Mouse (Mus musculus): ENCODE data around the gene Gcgr. TPM values are rescaled to one million over a fixed set of nuclear protein-coding genes. Genes with fewer than 3 reads are reported as not detected.

Gene Gcgr
- polyA plus RNA-seq, 1 experiment from 2014 or later = 2.2 TPM

DNA sequence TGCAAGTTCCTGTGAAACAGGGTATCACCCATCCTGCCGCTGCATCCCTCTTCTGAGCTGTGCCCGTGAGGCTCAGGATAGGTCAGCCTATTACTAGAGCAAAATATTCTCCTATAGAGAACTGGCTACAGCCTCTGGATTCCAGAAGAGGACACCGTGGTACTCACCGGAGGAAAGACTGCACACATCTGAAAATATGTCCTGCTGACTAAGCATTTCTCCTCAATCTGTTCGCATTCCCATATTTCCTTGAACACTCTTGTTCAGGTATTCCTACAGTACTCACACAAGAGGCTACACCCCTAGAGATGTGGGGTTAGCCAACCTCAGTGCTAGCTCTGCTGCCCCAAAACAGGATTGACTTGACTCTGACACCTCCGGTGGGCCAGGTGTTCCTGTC, 37.8 kb downstream of the Gcgr start:
- Histone ChIP-seq H3K4me1 (ENCODE audit: control insufficient read depth, insufficient read depth, low read length) (peaks cover 11% of the 10 kb centered on the region), H3K4me3 (replicated peaks; ENCODE audit: low read length) (no peak overlapping the region), H3K4me2 (ENCODE audit: low read depth, low read length) (no peak overlapping the region), H3K9ac (ENCODE audit: low read length) (no peak overlapping the region), H3K9me3 (replicated peaks; ENCODE audit: control insufficient read depth, low read length) (no peaks in the 10 kb centered on the region), H3K27ac (ENCODE audit: low read length) (no peak overlapping the region), H3K36me3 (ENCODE audit: control insufficient read depth, insufficient read depth, low read length) (peaks cover 25% of the 10 kb centered on the region), H3K27me3 (ENCODE audit: control insufficient read depth, insufficient read depth, low read length) (no peaks in the 10 kb centered on the region)
- WGBS = 90% methylated on average over 6 of the region's 6 CpGs
- no peak for ATAC-seq (ENCODE audit: insufficient read depth, low FRiP score)

DNA sequence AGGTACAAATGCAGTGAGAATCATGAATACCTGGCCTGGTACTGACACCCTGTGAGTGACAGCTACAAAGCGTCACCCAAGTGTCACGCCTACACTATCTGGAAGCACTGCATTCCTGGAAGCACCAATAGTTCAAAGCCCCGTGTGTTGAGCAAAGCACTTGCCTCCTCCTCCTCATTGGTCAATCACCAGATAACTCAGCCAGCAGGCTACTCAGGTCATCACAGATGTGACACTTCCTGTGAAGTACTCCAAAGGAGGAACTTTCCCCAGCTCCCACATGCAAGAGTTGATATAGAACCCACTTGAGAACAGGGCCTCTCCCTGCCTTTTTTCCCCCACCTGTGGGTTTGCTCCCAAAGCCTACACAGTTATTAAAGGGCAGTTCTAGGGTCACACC, 40.6 kb downstream of the Gcgr start:
- 0 out of 2 replicates have a peak overlapping the region, but pooled peaks have one; percentile 34 for H3K27ac ChIP-seq (ENCODE audit: low read length)
- H3K9ac ChIP-seq (ENCODE audit: low read length) = peak overlapping the region; percentile 95
- WGBS = 54% methylated on average over 3 of the region's 3 CpGs
- no peaks in the 10 kb centered on the region for H3K9me3 ChIP-seq (replicated peaks; ENCODE audit: control insufficient read depth, low read length)
- peak overlapping the region; percentile 98 for H3K4me3 ChIP-seq (replicated peaks; ENCODE audit: low read length)
- peak overlapping the region; percentile 89 for H3K4me2 ChIP-seq (ENCODE audit: low read depth, low read length)
- no peaks in the 10 kb centered on the region for H3K27me3 ChIP-seq (ENCODE audit: control insufficient read depth, insufficient read depth, low read length)
- peaks cover 25% of the 10 kb centered on the region for H3K36me3 ChIP-seq (ENCODE audit: control insufficient read depth, insufficient read depth, low read length)
- ATAC-seq (ENCODE audit: insufficient read depth, low FRiP score) = no peak
- peaks cover 18% of the 10 kb centered on the region for H3K4me1 ChIP-seq (ENCODE audit: control insufficient read depth, insufficient read depth, low read length)

DNA sequence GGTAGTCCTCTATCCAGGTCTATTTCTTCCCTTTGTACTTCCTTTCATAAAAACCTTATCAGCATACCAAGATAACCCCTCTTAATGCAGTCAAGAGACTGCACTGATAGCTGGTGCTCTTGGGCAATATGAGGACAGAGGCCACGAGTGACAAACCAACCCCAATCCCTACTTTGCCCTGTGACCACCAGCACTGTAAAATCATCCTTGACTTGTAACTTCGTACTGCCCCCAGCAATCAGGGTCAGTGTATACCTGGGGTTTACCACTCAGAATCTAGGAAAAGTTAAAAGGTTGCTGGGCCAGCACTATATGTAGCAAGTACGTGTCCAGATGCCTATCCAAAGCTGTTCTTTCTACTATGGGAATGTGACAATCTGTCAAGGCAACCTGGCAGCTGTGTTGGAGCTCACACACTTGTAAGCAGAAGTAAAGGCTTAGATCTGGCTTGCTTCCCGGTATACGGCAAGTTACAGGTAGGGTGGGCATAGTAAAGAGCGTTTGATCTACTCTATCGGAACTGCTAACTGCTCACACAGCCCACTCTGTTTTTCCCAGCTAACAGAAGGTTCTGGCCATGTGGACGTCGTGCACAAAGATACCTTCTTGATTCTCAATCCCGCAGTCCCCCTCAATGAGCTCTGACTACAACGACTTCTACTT, 41.4 kb downstream of the Gcgr start:
- Histone ChIP-seq H3K27me3 (ENCODE audit: control insufficient read depth, insufficient read depth, low read length) (no peaks in the 10 kb centered on the region), H3K9ac (ENCODE audit: low read length) (peak overlapping the region; percentile 95), H3K4me1 (ENCODE audit: control insufficient read depth, insufficient read depth, low read length) (peaks cover 18% of the 10 kb centered on the region), H3K4me3 (replicated peaks; ENCODE audit: low read length) (peak overlapping the region; percentile 98), H3K27ac (ENCODE audit: low read length) (peak overlapping the region; percentile 90), H3K36me3 (ENCODE audit: control insufficient read depth, insufficient read depth, low read length) (peaks cover 22% of the 10 kb centered on the region), H3K9me3 (replicated peaks; ENCODE audit: control insufficient read depth, low read length) (no peaks in the 10 kb centered on the region), H3K4me2 (ENCODE audit: low read depth, low read length) (peak overlapping the region; percentile 89)
- ATAC-seq (ENCODE audit: insufficient read depth, low FRiP score) = no peak
- 5% methylated on average over 11 of the region's 11 CpGs for WGBS

DNA sequence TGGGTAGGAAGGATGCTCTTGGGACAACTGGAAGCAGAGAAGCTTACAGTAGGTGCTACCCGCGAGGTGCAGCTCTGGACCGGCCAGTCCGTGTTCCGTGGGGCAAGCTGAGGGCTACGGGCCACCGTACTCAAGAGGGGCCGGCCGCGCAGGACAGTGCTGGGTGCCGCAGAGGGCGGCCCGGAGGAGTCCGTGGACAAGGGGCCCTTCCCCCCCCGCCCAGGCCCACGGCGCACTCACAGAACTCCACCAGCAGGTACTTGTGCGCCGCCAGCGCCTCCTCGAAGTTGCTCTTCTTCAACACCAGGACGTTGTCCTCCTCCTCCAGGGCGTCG, 41.9 kb downstream of the Gcgr start:
- peaks cover 18% of the 10 kb centered on the region for H3K36me3 ChIP-seq (ENCODE audit: control insufficient read depth, insufficient read depth, low read length)
- H3K4me2 ChIP-seq (ENCODE audit: low read depth, low read length) = peak overlapping the region; percentile 89
- WGBS = under 1% methylated on average over 22 of the region's 24 CpGs
- H3K4me1 ChIP-seq (ENCODE audit: control insufficient read depth, insufficient read depth, low read length) = peaks cover 18% of the 10 kb centered on the region
- no peaks in the 10 kb centered on the region for H3K9me3 ChIP-seq (replicated peaks; ENCODE audit: control insufficient read depth, low read length)
- H3K27me3 ChIP-seq (ENCODE audit: control insufficient read depth, insufficient read depth, low read length) = no peaks in the 10 kb centered on the region
- peak overlapping the region; percentile 90 for H3K27ac ChIP-seq (ENCODE audit: low read length)
- H3K4me3 ChIP-seq (replicated peaks; ENCODE audit: low read length) = peak overlapping the region; percentile 98
- peak; percentile 5 for ATAC-seq (ENCODE audit: insufficient read depth, low FRiP score)
- H3K9ac ChIP-seq (ENCODE audit: low read length) = peak overlapping the region; percentile 95

DNA sequence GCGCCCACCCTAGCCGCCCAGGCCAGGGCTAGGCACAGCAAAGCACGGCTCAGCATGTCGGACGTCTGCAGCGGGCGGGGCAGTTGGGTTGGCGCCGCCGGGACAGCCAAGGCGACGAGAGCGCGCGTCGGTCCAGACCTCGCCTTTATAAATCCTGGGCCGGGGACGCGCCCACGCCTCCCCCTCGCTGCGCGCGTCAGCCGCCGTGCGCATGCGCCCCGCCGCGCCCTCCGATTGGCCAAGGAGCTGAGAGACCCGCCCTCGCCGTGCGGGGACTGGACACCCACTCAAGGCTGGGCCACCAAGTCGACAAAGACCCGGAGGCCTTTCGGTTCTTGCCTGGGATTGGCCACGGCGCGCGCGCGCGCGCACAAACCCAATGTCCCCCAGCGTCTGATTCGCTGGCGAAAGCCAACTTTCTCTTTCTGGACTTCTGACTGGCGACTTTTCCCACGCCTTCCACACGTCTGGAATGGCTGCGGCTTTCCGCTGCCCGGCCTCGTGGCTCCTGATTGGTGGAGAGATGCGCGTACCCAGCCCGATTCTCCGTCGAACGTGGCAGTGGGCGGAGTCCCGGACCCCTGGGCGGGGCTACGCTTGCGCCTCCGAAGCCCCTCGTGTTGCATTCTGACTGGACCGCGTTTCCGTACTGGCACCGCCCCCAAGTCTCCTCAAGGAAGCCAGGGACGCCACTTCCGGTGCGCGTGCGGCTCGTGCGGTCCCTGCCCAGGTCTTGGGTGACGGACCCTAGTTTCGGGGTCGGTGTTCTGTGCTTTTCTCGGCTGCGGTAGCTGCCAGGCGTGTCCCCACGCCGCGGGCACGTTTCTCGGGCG, 42.5 kb downstream of the Gcgr start, which contains the start of gene P4hb:
Gene P4hb, minus strand, starts transcription at position 502 of the 833 bp plus-strand sequence.
- Histone ChIP-seq H3K27me3 (ENCODE audit: control insufficient read depth, insufficient read depth, low read length) (no peaks in the 10 kb centered on the region), H3K9me3 (replicated peaks; ENCODE audit: control insufficient read depth, low read length) (no peaks in the 10 kb centered on the region), H3K9ac (ENCODE audit: low read length) (peak within 1 kb of the TSS; percentile 95), H3K36me3 (ENCODE audit: control insufficient read depth, insufficient read depth, low read length) (peaks cover 17% of the 10 kb centered on the region), H3K27ac (ENCODE audit: low read length) (peak within 1 kb of the TSS; percentile 90), H3K4me1 (ENCODE audit: control insufficient read depth, insufficient read depth, low read length) (peaks cover 18% of the 10 kb centered on the region), H3K4me3 (replicated peaks; ENCODE audit: low read length) (peak within 1 kb of the TSS; percentile 98), H3K4me2 (ENCODE audit: low read depth, low read length) (peak within 1 kb of the TSS; percentile 89)
- under 1% methylated on average over 94 of the region's 94 CpGs for WGBS
- ATAC-seq (ENCODE audit: insufficient read depth, low FRiP score) = peak; percentile 96

DNA sequence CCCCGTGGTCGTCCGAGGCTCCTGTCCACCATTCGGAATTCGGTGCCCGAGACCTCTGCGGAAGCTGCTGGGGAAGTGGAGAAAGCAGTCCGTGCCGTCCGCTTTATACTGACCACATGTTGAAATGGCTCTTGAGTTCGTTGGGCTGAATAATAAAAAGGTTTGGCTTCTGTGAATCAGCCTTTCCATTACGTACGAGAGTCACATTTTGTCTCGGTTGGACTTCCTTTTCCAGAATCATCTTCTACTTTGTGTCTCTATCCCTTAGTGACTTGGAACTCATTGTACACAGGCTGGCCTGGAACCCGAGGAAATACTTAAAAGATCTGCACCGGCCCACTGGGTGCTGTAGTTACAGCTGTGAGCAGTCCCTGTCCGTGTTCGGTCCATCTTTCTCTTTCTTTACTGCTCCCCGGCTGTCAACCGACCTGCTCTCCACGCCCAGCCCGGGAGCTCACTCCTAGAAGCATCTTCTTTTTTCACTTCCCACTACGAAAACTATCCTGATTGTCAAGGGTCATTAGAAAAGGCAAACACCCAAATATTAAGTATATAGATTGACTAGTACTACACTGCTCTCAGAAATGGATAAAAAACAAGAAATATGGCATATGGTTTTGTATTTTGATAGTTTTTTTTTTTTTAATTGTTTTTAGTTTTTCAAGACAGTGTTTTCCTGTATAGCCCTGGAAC, 43.2 kb downstream of the Gcgr start:
- no peaks in the 10 kb centered on the region for H3K9me3 ChIP-seq (replicated peaks; ENCODE audit: control insufficient read depth, low read length)
- peaks cover 18% of the 10 kb centered on the region for H3K4me1 ChIP-seq (ENCODE audit: control insufficient read depth, insufficient read depth, low read length)
- no peak for ATAC-seq (ENCODE audit: insufficient read depth, low FRiP score)
- peak overlapping the region; percentile 77 for H3K9ac ChIP-seq (ENCODE audit: low read length)
- H3K27ac ChIP-seq (ENCODE audit: low read length) = peak overlapping the region; percentile 85
- peak overlapping the region; percentile 98 for H3K4me3 ChIP-seq (replicated peaks; ENCODE audit: low read length)
- WGBS = under 1% methylated on average over 23 of the region's 23 CpGs
- no peaks in the 10 kb centered on the region for H3K27me3 ChIP-seq (ENCODE audit: control insufficient read depth, insufficient read depth, low read length)
- H3K36me3 ChIP-seq (ENCODE audit: control insufficient read depth, insufficient read depth, low read length) = peaks cover 25% of the 10 kb centered on the region
- peak overlapping the region; percentile 87 for H3K4me2 ChIP-seq (ENCODE audit: low read depth, low read length)

DNA sequence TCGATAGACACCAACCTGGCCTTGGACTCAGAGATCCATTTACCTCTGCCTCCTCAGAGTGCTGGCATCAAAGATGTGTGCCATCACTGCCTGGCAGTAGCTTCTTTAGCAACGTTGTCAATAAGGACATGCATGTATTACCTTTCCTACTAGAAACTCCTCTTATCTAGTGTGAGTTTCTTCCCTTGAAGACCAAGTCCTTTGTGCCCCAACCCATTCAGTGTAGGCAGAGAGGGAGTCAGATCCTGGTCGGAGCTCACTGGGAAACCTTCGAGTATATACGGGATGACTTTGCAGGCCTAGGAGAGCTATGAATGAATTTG, 43.7 kb downstream of the Gcgr start:
- H3K4me1 ChIP-seq (ENCODE audit: control insufficient read depth, insufficient read depth, low read length) = peaks cover 21% of the 10 kb centered on the region
- H3K27me3 ChIP-seq (ENCODE audit: control insufficient read depth, insufficient read depth, low read length) = no peaks in the 10 kb centered on the region
- H3K27ac ChIP-seq (ENCODE audit: low read length) = peak overlapping the region; percentile 34; the same call in 1 of the 2 replicates
- ATAC-seq (ENCODE audit: insufficient read depth, low FRiP score) = no peak
- WGBS = 29% methylated on average over 5 of the region's 5 CpGs
- peak overlapping the region; percentile 77 for H3K9ac ChIP-seq (ENCODE audit: low read length)
- no peaks in the 10 kb centered on the region for H3K9me3 ChIP-seq (replicated peaks; ENCODE audit: control insufficient read depth, low read length)
- peaks cover 30% of the 10 kb centered on the region for H3K36me3 ChIP-seq (ENCODE audit: control insufficient read depth, insufficient read depth, low read length)
- peak overlapping the region; percentile 87 for H3K4me2 ChIP-seq (ENCODE audit: low read depth, low read length)
- peak overlapping the region; percentile 98 for H3K4me3 ChIP-seq (replicated peaks; ENCODE audit: low read length)

DNA sequence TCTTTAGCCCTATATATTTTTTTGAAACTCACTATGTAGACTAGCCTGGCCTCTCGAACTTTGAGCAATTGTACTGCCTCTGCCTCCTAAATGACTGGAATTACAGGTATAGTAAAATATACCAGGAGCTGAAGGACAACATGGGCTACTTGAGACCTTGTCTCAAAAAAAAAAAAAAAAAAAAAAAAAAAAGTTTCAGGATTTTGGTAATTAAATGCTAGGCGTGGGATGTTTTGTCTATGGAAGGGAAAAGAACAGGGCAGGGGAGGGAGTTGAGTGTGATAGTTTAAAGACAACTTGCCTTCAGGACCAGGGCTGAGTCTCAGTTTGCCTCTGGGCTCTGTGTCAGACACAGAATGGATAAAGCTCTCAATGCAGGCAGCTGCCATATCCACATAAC, 44.5 kb downstream of the Gcgr start:
- no peak for ATAC-seq (ENCODE audit: insufficient read depth, low FRiP score)
- H3K4me3 ChIP-seq (replicated peaks; ENCODE audit: low read length) = no peak overlapping the region
- no peaks in the 10 kb centered on the region for H3K9me3 ChIP-seq (replicated peaks; ENCODE audit: control insufficient read depth, low read length)
- peaks cover 31% of the 10 kb centered on the region for H3K36me3 ChIP-seq (ENCODE audit: control insufficient read depth, insufficient read depth, low read length)
- 0 out of 2 replicates have a peak overlapping the region, but pooled peaks have one; percentile 87 for H3K4me2 ChIP-seq (ENCODE audit: low read depth, low read length)
- peaks cover 29% of the 10 kb centered on the region for H3K4me1 ChIP-seq (ENCODE audit: control insufficient read depth, insufficient read depth, low read length)
- no peak overlapping the region for H3K9ac ChIP-seq (ENCODE audit: low read length)
- no peaks in the 10 kb centered on the region for H3K27me3 ChIP-seq (ENCODE audit: control insufficient read depth, insufficient read depth, low read length)
- WGBS = 79% methylated on average over 2 of the region's 2 CpGs
- no peak overlapping the region for H3K27ac ChIP-seq (ENCODE audit: low read length)

DNA sequence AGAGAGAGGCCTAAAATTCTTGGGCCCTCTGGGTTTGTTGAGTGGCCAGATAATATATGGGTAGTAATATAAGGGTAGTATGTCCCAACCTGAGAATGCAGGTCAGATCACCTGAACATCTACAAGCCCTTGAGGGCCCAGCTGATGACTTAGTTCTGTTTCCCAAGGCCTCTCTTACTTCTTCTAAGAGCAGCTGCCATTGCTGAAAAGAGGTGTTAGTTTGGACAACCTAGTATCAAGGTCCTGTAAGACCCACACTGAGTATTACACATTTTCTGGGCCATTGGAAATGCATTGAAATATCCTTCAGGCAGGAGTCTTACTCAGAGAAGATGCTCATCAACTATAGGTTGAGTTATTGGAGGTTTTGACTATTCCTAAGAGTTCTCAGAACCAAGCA, 45.4 kb downstream of the Gcgr start:
- H3K36me3 ChIP-seq (ENCODE audit: control insufficient read depth, insufficient read depth, low read length) = peaks cover 22% of the 10 kb centered on the region

More for the DNA sequence above, 45.4 kb downstream of the Gcgr start:
- Histone ChIP-seq H3K9ac (ENCODE audit: low read length) (no peak overlapping the region), H3K27me3 (ENCODE audit: control insufficient read depth, insufficient read depth, low read length) (no peaks in the 10 kb centered on the region), H3K27ac (ENCODE audit: low read length) (0 out of 2 replicates have a peak overlapping the region, but pooled peaks have one; percentile 17), H3K4me2 (ENCODE audit: low read depth, low read length) (no peak overlapping the region), H3K4me1 (ENCODE audit: control insufficient read depth, insufficient read depth, low read length) (peaks cover 32% of the 10 kb centered on the region), H3K9me3 (replicated peaks; ENCODE audit: control insufficient read depth, low read length) (no peaks in the 10 kb centered on the region), H3K4me3 (replicated peaks; ENCODE audit: low read length) (no peak overlapping the region)
- ATAC-seq (ENCODE audit: insufficient read depth, low FRiP score) = no peak

Data from stomach, embryonic 16.5 days (tissue).